Mouse (Mus musculus) liver, embryonic 11.5 days (tissue): ENCODE measurements around the gene Slc26a6. TPM values are rescaled to one million over a fixed set of nuclear protein-coding genes. Genes with fewer than 3 reads are reported as not detected.

Source experiments
- ATAC-seq: fragments of 200-750 bp; cut with Nextera tagmentation; replicated peaks from 2 replicates; pipeline ENCODE4 v1.8.0; 2017; ENCODE audit warnings: moderate number of reproducible peaks, mild to moderate bottlenecking, moderate TSS enrichment, moderate library complexity; ENCODE audit not compliant: low FRiP score
- DNase-seq: peaks from one replicate; pipeline ENCODE4 v3.0.0-alpha.2; 2017; ENCODE audit warnings: low spot score
- H3K27ac ChIP-seq: fragments of 300-500 bp; sonication (generic); 2 replicates; pipeline ENCODE4 v1.5.1; 2014; ENCODE audit warnings: mild to moderate bottlenecking, low read depth, low read length, control low read depth
- H3K27me3 ChIP-seq: fragments of 300-500 bp; sonication (generic); replicated peaks from 2 replicates; pipeline ENCODE4 v1.6.1; 2014; ENCODE audit warnings: low read length, mixed read lengths; ENCODE audit not compliant: control insufficient read depth, insufficient read depth
- H3K36me3 ChIP-seq: fragments of 300-500 bp; sonication (generic); 2 replicates; pipeline ENCODE4 v1.6.1; 2014; ENCODE audit warnings: mild to moderate bottlenecking, low read length, moderate library complexity, mixed read lengths; ENCODE audit not compliant: control insufficient read depth, insufficient read depth
- H3K4me1 ChIP-seq: fragments of 300-500 bp; sonication (generic); replicated peaks from 2 replicates; pipeline ENCODE4 v1.6.1; 2014; ENCODE audit warnings: low read length, mixed read lengths; ENCODE audit not compliant: control insufficient read depth, insufficient read depth
- H3K4me2 ChIP-seq: fragments of 300-500 bp; sonication (generic); 2 replicates; pipeline ENCODE4 v1.6.1; 2014; ENCODE audit warnings: mild to moderate bottlenecking, control low read depth, moderate library complexity
- H3K4me3 ChIP-seq: fragments of 300-500 bp; sonication (generic); 2 replicates; pipeline ENCODE4 v1.5.1; 2014; ENCODE audit warnings: low read depth, low read length, control low read depth
- H3K9ac ChIP-seq: fragments of 300-500 bp; sonication (generic); 2 replicates; pipeline ENCODE4 v1.6.1; 2014; ENCODE audit warnings: low read depth, low read length, control low read depth
- H3K9me3 ChIP-seq: fragments of 300-500 bp; sonication (generic); 2 replicates; pipeline ENCODE4 v1.6.1; 2016; ENCODE audit warnings: low read length, inconsistent platforms, mixed read lengths; ENCODE audit not compliant: control insufficient read depth
- WGBS: fragments of 180-500 bp; shearing (Covaris S2); extraction: QIAGEN DNeasy Blood & Tissue Kit; methylation state at CpG from one replicate; pipeline ENCODE4 v1.1.7; 2014; 5-methylcytosine and 5-hydroxymethylcytosine counted together
- polyA plus RNA-seq: library from polyadenylated mRNA; unstranded; fragments of >200 nt; fragmentation: Nextera tagmentation; extraction: Ambion mirVana; gene quantifications from 2 replicates; pipeline ENCODE4 v1.2.1, GENCODE M21; 2014

Gene Slc26a6
- polyA plus RNA-seq, 1 experiment from 2014 or later = 10.5 TPM

- ATAC-seq = no peak
- Histone ChIP-seq H3K27ac (no peak overlapping the region), H3K9me3 (no peaks in the 10 kb centered on the region), H3K4me2 (peak overlapping the region; percentile 67), H3K27me3 (peaks cover 92% of the 10 kb centered on the region), H3K4me1 (peaks cover 26% of the 10 kb centered on the region), H3K36me3 (no peaks in the 10 kb centered on the region), H3K4me3 (peak overlapping the region; percentile 48), H3K9ac (no peak overlapping the region)
- DNase-seq = no peak
- WGBS = 54% methylated on average over 18 of the region's 18 CpGs
These were observed 25.2 kb upstream of the Slc26a6 start for GRCm38 (mm10) chr9:108827906-108828305.

- Histone ChIP-seq H3K4me2 (peak overlapping the region; percentile 99), H3K27me3 (peaks cover 68% of the 10 kb centered on the region), H3K36me3 (no peaks in the 10 kb centered on the region), H3K27ac (no peak overlapping the region), H3K9me3 (no peaks in the 10 kb centered on the region), H3K4me3 (peak overlapping the region; percentile 52), H3K9ac (no peak overlapping the region), H3K4me1 (peaks cover 21% of the 10 kb centered on the region)
- WGBS = 7% methylated on average over 23 of the region's 23 CpGs
- DNase-seq (no peak), ATAC-seq (no peak)
These were observed 21.4 kb upstream of the Slc26a6 start for GRCm38 (mm10) chr9:108831637-108832036.

GRCm38 (mm10) chr9:108832390-108833108, 20.5 kb upstream of the Slc26a6 start:
- DNase-seq (peak; percentile 91), ATAC-seq (peak; percentile 99)
- no peaks in the 10 kb centered on the region for H3K9me3 ChIP-seq
- peaks cover 60% of the 10 kb centered on the region for H3K27me3 ChIP-seq
- no peak overlapping the region for H3K9ac ChIP-seq
- WGBS = 3% methylated on average over 46 of the region's 46 CpGs
- peak overlapping the region; percentile 99 for H3K4me2 ChIP-seq
- peaks cover 16% of the 10 kb centered on the region for H3K4me1 ChIP-seq
- peak overlapping the region; percentile 52 for H3K4me3 ChIP-seq
- no peak overlapping the region for H3K27ac ChIP-seq
- no peaks in the 10 kb centered on the region for H3K36me3 ChIP-seq

- peak overlapping the region; percentile 42; the same call in 1 of the 2 replicates for H3K4me2 ChIP-seq
- H3K4me3 ChIP-seq = no peak overlapping the region
- no peak overlapping the region for H3K9ac ChIP-seq
- H3K4me1 ChIP-seq = 0 out of 2 replicates have a peak, but pooled peaks cover 2% of the 10 kb centered on the region
- 9% methylated on average over 14 of the region's 14 CpGs for WGBS
- DNase-seq = no peak
- ATAC-seq = no peak; the same call in 1 of the 2 replicates
- no peaks in the 10 kb centered on the region for H3K36me3 ChIP-seq
- no peak overlapping the region for H3K27ac ChIP-seq
- peaks cover 20% of the 10 kb centered on the region for H3K27me3 ChIP-seq
- no peaks in the 10 kb centered on the region for H3K9me3 ChIP-seq
These were observed 10.1 kb upstream of the Slc26a6 start for GRCm38 (mm10) chr9:108842989-108843388.

GRCm38 (mm10) chr9:108845390-108845789, 7.7 kb upstream of the Slc26a6 start:
- Histone ChIP-seq H3K9ac (no peak overlapping the region), H3K36me3 (no peaks in the 10 kb centered on the region), H3K27ac (no peak overlapping the region), H3K27me3 (peaks cover 32% of the 10 kb centered on the region), H3K9me3 (no peaks in the 10 kb centered on the region), H3K4me1 (0 out of 2 replicates have a peak, but pooled peaks cover 2% of the 10 kb centered on the region), H3K4me3 (no peak overlapping the region), H3K4me2 (no peak overlapping the region)
- DNase-seq (no peak), ATAC-seq (no peak)
- WGBS = 69% methylated on average over 5 of the region's 5 CpGs

- no peak for ATAC-seq
These were observed 5.7 kb upstream of the Slc26a6 start for GRCm38 (mm10) chr9:108847374-108847773.

GRCm38 (mm10) chr9:108848419-108848818, 4.7 kb upstream of the Slc26a6 start:
- Histone ChIP-seq H3K36me3 (no peaks in the 10 kb centered on the region), H3K9ac (no peak overlapping the region), H3K27me3 (peaks cover 17% of the 10 kb centered on the region), H3K27ac (no peak overlapping the region), H3K4me1 (peaks cover 6% of the 10 kb centered on the region), H3K4me2 (no peak overlapping the region), H3K4me3 (no peak overlapping the region), H3K9me3 (no peaks in the 10 kb centered on the region)
- DNase-seq = no peak
- no peak for ATAC-seq
- 60% methylated on average over 17 of the region's 17 CpGs for WGBS

More at GRCm38 (mm10) chr9:108847374-108847773, 5.7 kb upstream of the Slc26a6 start:
- DNase-seq = no peak
- no peaks in the 10 kb centered on the region for H3K36me3 ChIP-seq
- H3K9me3 ChIP-seq = no peaks in the 10 kb centered on the region
- no peak overlapping the region for H3K4me2 ChIP-seq
- peaks cover 25% of the 10 kb centered on the region for H3K27me3 ChIP-seq
- no peak overlapping the region for H3K4me3 ChIP-seq
- 80% methylated on average over 4 of the region's 4 CpGs for WGBS
- H3K9ac ChIP-seq = no peak overlapping the region
- no peak overlapping the region for H3K27ac ChIP-seq
- H3K4me1 ChIP-seq = peaks cover 2% of the 10 kb centered on the region; the same call in 1 of the 2 replicates

- DNase-seq = no peak
- peaks cover 12% of the 10 kb centered on the region for H3K4me1 ChIP-seq
- H3K4me3 ChIP-seq = peak overlapping the region; percentile 67
- H3K27ac ChIP-seq = peak overlapping the region; percentile 66
- ATAC-seq = peak; percentile 93
- H3K9ac ChIP-seq = peak overlapping the region; percentile 76
- WGBS = 3% methylated on average over 25 of the region's 25 CpGs
- no peaks in the 10 kb centered on the region for H3K9me3 ChIP-seq
- peaks cover 5% of the 10 kb centered on the region; the same call in 1 of the 2 replicates for H3K27me3 ChIP-seq
- peak overlapping the region; percentile 94 for H3K4me2 ChIP-seq
- H3K36me3 ChIP-seq = no peaks in the 10 kb centered on the region; the same call in 1 of the 2 replicates
These were observed 655 bp downstream of the Slc26a6 start for GRCm38 (mm10) chr9:108853635-108854240.
